Mouse (Mus musculus) adrenal gland (tissue): ENCODE measurements around the gene Pik3c2g.
"Not testable (repeated sequence)": the region's sequence is repeated elsewhere in the genome, so short reads cannot be mapped to it uniquely, and the experiment has no call there.

ENCODE experiments used
- intact Hi-C: fragments of 180-260 bp; cut with DNase I; formaldehyde crosslinking; loops from one replicate; pipeline ENCODE4 v1.15.1; 2025

The Pik3c2g gene

DNA sequence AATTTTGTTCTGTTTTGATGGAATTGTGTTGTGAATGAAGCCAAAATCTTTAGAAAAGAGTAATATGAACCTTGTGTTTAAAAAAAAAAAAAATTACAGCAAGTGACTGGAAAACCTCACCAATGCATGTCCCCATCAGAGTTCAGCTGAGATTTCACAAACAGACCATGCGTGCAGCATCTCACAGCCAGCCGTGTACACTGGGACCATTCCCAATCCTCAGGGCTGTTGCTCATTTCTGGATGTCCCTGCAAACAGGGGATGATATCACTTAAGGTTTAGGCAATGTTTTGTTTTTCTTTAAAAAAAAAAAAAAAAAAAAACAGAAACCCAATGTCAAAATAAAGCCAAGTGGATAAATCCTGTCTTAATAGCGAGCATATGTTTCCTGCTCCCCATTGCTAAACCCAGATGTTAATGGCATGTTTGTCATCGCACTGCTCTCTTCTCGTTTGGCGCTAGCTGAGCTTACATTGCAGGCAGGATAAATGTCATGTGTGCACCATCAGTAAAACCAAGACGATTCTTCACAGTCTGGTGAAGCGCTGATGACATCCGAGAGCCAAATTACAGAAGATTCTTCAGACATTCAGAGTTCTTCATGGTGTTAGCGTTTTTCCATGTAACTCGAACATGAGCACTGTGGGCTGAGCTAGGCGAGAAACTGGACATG lies 322.1 kb downstream of the Pik3c2g start:
- intact Hi-C loops, result no loop called here

GRCm38 (mm10) chr6:139928766-139929165 lies 341.7 kb downstream of the Pik3c2g start:
- intact Hi-C loops, result no loop called here

DNA sequence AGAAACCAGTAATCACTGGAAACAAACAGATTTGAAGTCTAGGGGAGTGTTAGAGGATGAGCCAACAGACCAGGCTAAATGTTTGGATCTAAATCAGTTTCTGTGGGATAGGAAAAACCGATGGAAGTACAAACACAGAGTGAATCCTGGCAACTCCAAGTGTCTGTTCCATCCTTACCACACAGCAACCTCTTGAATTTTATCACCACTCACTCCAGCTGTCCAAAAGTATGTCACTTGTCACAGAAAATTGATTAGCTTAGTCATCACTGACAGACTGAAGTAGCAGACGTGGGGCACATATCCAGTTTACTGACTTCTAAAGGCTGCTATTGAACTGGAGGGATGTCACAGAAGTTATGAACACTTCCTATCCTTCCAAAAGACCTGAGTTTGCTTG lies 347.8 kb downstream of the Pik3c2g start:
- intact Hi-C loops, result no loop called here

DNA sequence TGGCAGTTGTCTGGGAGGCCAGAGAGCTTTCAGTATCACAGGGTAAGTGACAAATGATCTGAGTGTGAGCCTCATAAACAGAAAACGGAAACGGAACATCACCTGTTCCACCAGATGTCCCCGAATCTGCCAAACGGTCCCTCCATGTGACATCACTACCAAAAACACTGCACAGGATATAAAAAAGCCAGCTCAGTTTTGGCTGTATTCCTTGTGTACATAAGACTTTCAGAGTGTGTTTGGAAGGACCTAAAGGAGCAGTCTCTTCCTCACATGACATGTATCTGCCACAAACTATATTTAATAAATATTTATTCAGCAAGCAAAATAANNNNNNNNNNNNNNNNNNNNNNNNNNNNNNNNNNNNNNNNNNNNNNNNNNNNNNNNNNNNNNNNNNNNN lies 350.6 kb downstream of the Pik3c2g start:
- intact Hi-C loops, result not testable (repeated sequence)

GRCm38 (mm10) chr6:139947106-139947879 lies 360.3 kb downstream of the Pik3c2g start:
- intact Hi-C loops, result no loop called here

DNA sequence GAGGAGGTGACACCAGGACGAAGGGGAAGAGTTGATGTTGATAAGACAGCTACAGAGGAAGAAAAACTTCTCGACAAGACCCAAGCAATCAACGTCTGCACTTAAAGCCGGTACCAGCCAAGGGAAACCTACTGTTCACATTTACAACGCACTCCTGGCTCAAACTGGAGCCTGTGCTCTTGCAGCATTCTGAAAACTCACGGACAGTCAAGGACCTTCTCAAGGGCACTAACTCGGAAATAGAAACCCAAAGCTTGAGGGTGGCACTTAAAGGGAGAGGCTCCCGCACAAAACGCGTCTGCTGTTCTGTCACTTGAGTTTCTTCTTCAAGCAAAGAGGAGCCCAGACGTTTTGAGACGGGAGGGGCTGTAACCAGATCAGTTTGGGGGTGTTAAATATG lies 366.6 kb downstream of the Pik3c2g start:
- intact Hi-C loops, result no loop called here

DNA sequence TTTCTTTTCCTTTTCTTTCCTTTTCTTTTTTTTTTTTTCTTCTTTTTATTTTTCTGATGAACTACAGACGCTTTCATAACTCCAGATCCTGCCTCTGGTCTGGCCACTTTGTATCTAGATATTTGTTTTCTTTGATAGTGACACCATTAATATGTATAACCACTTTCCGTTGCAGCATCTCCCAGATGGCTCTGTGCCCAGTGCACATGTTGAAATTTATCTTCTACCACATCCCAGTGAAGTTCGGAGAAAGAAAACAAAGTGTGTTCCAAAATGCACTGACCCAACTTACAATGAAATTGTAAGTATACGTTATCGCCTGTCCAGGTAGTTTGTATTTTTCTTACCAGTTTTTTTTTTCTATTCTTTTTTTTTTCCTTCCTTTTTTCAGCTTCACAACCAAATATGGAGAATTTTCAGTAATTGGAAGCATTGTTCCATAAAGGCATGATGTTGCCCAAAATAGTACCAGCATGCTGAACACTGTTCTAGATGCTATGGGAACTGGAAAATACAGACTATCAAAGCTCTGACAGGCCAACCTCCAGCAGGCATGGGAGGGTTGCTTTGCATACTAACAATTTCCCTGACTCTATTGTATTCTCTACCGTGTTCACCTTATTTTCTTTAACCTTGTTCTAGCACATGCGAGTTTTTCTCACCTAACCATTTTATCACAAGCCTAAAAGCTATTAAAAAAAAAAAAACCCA lies 370.7 kb downstream of the Pik3c2g start:
- intact Hi-C loops, result no loop called here

- intact Hi-C loops, result no loop called here
Observed at GRCm38 (mm10) chr6:139963775-139964174, 376.8 kb downstream of the Pik3c2g start.

DNA sequence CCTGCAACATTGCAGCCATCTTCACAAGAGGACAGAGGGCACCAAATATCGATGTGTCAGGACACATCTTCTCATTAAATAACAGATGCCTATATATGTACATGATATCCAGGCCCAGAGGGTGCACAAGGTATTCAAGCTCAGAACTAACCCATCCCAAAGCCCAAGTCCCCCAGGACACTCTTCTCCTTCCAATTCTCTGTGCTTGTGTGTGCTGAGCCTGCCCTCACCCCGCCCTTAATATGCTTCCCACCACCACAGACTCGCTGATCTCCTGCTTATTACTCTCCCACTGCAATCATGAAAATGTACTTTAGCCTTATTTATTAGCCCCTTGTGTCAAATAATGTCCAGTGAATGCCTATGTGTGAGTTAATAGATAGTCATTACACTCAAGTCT lies 377.9 kb downstream of the Pik3c2g start:
- intact Hi-C loops, result no loop called here

DNA sequence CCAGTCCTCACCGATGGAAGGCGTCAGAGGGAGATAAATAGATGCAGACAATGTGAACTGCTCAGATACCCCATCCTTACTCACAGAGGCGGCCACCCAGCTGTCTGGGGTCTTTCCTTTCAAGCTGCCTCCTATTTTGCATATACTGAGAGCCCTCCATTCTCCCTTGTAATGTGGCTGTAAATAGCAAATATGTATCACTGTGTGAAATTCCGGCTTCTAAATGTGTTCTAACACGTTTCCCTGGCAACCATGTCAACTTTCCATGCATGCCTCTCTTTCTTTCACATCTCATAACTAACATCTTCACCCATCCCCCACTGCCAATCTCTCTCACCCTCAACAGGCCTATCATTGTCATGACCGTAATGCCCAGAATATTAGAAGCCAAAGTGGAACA lies 379.7 kb downstream of the Pik3c2g start:
- intact Hi-C loops, result no loop called here

DNA sequence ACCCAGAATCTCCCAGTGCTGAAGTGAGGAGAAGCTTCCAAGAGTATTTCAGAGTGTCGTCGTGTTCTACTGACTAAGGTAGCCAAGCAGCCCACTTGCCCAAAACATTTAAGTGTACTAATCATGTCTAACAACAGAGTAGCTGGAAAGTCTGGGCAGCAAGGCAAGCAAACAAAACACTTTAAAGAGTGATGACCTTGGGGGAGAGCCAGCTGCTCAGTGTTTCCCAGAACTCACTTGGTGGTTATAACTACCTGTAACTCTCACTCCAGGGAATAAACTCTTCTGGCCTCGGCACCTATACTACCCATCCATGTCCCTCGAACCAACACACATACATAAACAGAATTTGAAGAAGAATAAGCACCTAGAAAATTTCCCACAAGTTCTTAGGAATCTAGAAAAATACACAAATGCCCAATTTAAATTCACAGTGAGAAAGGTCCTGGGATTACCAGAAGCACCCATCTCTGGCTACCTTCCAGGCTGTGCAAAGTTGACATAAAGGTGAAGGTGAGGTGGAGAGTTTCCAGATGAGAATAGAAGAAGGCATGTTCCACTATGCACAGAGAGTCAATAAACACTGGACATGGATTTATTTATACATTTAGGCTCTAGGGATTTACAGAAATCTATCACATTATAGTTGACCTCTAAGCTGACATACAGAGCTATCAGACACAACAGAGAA lies 384.7 kb downstream of the Pik3c2g start:
- intact Hi-C loops, result no loop called here

- intact Hi-C loops, result no loop called here
Observed at GRCm38 (mm10) chr6:139974668-139975067, 387.6 kb downstream of the Pik3c2g start.

DNA sequence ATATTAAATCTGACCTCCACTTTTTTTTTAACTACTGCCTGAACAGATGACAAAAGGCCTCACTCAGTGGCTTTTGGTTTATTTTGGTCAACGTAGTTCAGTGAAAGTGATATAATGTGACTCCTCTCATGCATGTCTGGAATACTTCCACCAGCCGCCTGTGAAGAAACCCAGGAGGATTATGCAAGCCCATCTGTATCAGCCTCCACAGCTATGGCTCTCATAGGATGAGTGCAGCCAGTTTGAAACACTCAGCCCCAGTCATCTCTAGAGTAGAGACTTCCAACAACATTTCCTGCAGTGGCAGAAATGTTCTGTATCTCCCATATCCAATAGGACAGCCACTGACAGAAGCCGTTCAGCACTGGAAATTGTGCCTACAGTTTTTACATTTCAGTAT lies 391.1 kb downstream of the Pik3c2g start:
- intact Hi-C loops, result no loop called here

GRCm38 (mm10) chr6:139981061-139981460 lies 394.0 kb downstream of the Pik3c2g start:
- intact Hi-C loops, result no loop called here

GRCm38 (mm10) chr6:139984069-139984468 lies 397.0 kb downstream of the Pik3c2g start:
- intact Hi-C loops, result no loop called here

DNA sequence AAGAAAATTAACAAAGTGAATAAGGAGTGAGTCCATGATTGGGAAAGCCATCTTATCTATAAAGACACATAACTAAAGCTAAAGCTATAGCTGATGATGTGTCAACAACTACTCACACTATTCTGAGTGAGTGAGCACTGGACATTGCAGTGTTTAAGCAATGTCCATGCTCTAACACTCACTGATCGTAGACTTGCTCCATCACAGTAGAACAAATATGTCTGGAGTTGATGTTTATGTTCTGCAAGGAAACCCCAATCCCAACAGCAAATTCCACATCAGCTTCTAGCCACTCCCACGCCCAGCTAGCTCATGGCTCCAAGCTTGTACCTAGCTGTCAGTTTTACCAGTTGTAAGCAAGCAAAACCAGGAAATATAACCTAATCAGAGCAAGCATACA lies 399.5 kb downstream of the Pik3c2g start:
- intact Hi-C loops, result no loop called here

DNA sequence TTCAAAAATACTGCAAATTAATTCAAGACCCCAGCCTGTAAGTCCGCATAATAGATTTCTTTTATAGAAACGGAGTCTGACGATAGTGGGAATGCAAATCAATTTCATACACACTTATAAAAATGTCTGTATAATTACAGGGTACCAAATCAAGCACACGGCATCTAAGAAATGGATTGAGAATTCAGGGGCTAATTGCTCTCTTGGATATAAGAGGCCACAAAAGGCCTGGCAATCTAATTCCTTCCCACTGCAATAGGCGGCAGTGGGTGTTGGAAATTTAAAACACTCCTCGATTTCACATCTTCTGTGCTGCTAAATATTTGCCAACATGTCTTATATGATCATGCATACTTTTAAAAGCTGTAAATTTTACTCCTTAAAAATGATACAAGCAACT lies 402.1 kb downstream of the Pik3c2g start:
- intact Hi-C loops, result no loop called here

DNA sequence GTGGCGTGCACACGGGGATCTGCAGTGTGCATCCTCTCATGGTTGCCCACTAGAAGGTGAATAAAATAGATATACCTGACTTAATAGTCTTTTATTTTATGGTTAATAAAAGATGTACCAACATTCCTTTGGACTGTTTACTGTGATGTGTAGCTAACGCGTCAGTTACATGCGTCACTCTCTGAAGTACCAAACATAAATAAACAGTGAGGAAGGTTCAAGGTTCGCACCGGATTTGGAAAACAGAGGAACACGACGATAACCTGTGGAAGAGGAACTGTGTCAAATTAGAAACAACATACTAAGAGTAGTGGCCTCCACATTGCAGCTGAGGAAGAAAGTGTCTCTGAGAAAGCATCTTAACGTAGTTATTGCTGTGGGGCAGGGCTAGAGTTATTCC lies 402.6 kb downstream of the Pik3c2g start:
- intact Hi-C loops, result no loop called here

DNA sequence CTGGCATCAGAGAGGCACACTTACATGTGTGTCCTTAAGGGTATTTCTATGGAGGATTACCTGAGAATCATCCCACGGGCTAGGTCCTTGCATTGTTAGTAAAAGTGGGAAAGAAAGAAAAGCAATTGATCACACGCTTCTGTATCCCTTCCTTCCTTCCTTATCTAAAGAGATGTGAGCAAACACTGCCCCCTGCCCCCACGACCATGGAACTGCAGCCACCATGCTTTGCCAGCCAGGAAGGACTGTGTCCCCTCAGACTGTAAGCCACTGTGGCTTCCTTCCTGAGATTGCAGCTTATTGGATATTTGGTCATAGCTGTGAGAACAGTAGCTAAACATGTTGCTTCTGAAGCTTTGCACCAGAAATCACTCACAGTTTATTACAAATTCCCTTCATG lies 418.2 kb downstream of the Pik3c2g start:
- intact Hi-C loops, result no loop called here
